In the genomic region with DNA sequence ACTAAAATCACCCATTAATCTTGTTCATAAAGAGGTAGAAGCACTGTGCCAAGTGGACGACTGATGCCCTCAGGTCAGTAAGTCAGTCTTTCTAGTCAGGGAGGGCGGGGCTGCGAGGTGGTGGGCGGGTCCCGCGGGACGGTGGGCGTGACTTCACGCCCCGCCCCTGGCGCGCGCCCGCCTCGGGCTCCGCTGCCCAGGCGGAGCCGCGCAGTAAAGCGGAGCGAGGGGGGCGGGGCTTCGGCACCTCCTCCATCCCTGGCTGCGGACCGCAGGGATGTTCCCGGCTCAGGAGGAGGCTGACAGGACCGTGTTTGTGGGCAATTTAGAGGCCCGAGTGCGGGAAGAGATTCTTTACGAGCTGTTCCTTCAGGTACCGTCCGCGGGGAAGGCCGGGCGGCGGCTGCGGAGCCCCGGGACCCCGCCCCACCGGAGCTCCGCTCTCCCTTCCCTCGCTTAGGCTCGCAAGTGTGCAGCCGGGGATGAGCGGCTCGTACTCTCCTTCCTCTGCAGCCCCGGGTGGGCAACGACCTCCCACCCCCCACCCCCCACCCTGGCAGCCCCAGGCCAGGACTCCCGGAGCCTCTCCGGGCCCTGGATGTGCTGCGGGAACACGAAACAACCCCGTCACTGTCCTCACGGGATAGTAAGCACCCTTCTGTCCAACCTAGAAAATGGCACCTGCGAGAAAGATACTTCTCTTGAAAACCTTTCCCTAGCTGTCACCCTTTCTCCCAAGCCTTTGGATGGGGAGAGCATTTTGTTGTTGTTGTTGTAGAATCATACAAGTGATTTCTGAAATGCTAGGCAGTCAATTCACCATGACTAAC, we compare ENCODE assay signal across 8 mouse cellular contexts. TPM values are rescaled to one million over a fixed set of nuclear protein-coding genes. Genes with fewer than 3 reads are reported as not detected.
DNase-seq lines count a peak whose midpoint lies in the region; ATAC-seq and TF ChIP-seq lines count a peak whose summit lies in the region.

Gene Rbm11 (plus strand): TSS at position 174 of the 830 bp plus-strand sequence.

- no peak within 1 kb of the TSS for H3K27ac ChIP-seq in MEL (ENCODE audit: control insufficient read depth, low read depth, low read length)
- H3K27ac ChIP-seq in lung, embryonic 14.5 days (ENCODE audit: low read depth): no peak within 1 kb of the TSS

- H3K79me2 ChIP-seq in MEL (ENCODE audit: control insufficient read depth, insufficient read depth, low read length, poor library complexity): no peaks in the 10 kb centered on the region

- H3K4me1 ChIP-seq in MEL (ENCODE audit: control insufficient read depth in 1 of 2, insufficient read depth in 2 of 2, low read length in 2 of 2): no peaks in the 10 kb centered on the region
- H3K4me1 ChIP-seq in lung, embryonic 14.5 days (ENCODE audit: insufficient read depth): no peaks in the 10 kb centered on the region

- H3K4me3 ChIP-seq in MEL (ENCODE audit: control insufficient read depth in 1 of 2, insufficient read depth in 1 of 2, low read depth in 2 of 2, low read length in 2 of 2): peak within 1 kb of the TSS; percentile 65 to 85
- peak within 1 kb of the TSS; percentile 67 for H3K4me3 ChIP-seq in lung, embryonic 14.5 days (ENCODE audit: low read depth, low read length)

- WGBS in lung, embryonic 14.5 days: under 1% methylated on average over 55 of the region's 55 CpGs

- H3K9ac ChIP-seq in MEL (ENCODE audit: control insufficient read depth, low read depth, low read length, poor library complexity, severe bottlenecking): peak within 1 kb of the TSS; percentile 43
- H3K9ac ChIP-seq in lung, embryonic 14.5 days: peak within 1 kb of the TSS; percentile 43

- no peak for TF ChIP-seq POLR2A in MEL (IDR thresholded peaks at IDR 0.05; ENCODE audit: control insufficient read depth in 1 of 2, insufficient read depth in 1 of 2, low read depth in 1 of 2, low read length in 2 of 2, poor library complexity in 1 of 2)

- TF ChIP-seq RAD21 in MEL (IDR thresholded peaks at IDR 0.05; ENCODE audit: low read depth, low read length): no peak

- peak; percentile 74 for DNase-seq in MEL (ENCODE audit: low read depth, low spot score)
- DNase-seq in cerebellum, adult 9-10 months: peak; percentile 77
- peak; percentile 73 for DNase-seq in forelimb bud, embryonic 11.5 days (ENCODE audit: low read depth, low spot score)
- peak; percentile 79 for DNase-seq in heart, postnatal 4 days
- peak; percentile 63 to 69 for DNase-seq in layer of hippocampus, adult 8-10 months (ENCODE audit: low spot score in 2 of 2)
- peak; percentile 90 for DNase-seq in lung, embryonic 14.5 days
- peak; percentile 86 for DNase-seq in testis, postnatal 14 days (ENCODE audit: low spot score)

- peaks cover 0 to 2% of the 10 kb centered on the region in 2 experiments; a peak in 1 of 4 replicates for H3K36me3 ChIP-seq in MEL (ENCODE audit: control insufficient read depth in 1 of 2, insufficient read depth in 2 of 2, low read length in 2 of 2)
- no peaks in the 10 kb centered on the region for H3K36me3 ChIP-seq in lung, embryonic 14.5 days (ENCODE audit: insufficient read depth)

- H3K9me3 ChIP-seq in MEL (replicated peaks; ENCODE audit: insufficient read depth, low read length): no peaks in the 10 kb centered on the region
- no peaks in the 10 kb centered on the region for H3K9me3 ChIP-seq in lung, embryonic 14.5 days (ENCODE audit: low read depth, low read length)

- TF ChIP-seq EP300 in MEL (IDR thresholded peaks at IDR 0.05; ENCODE audit: low read depth in 1 of 2, low read length in 2 of 2): no peak

- TF ChIP-seq CTCF in MEL (IDR thresholded peaks at IDR 0.05 in 2 of 3, conservative IDR thresholded peaks at IDR 0.05 in 1 of 3; ENCODE audit: control insufficient read depth in 1 of 3, insufficient read depth in 1 of 3, low read depth in 2 of 3, low read length in 3 of 3, poor library complexity in 1 of 3, severe bottlenecking in 1 of 3): no peak
- TF ChIP-seq CTCF in lung, embryonic 14.5 days (IDR thresholded peaks at IDR 0.05; ENCODE audit: low read depth): no peak

- peaks cover 1 to 2% of the 10 kb centered on the region in 2 experiments for H3K27me3 ChIP-seq in MEL (ENCODE audit: control insufficient read depth in 1 of 2, insufficient read depth in 2 of 2, low read length in 2 of 2)
- H3K27me3 ChIP-seq in lung, embryonic 14.5 days (ENCODE audit: insufficient read depth, low read length): peaks cover 9% of the 10 kb centered on the region; the same call in 1 of the 2 replicates

- H3K4me2 ChIP-seq in lung, embryonic 14.5 days: peak within 1 kb of the TSS; percentile 87

- peak; percentile 98 for ATAC-seq in lung, embryonic 14.5 days (ENCODE audit: insufficient read depth)
- ATAC-seq in neutrophil, adult 5-6 weeks (ENCODE audit: extremely low read depth, insufficient number of reproducible peaks, low FRiP score, poor library complexity, severe bottlenecking): peak; percentile 79

TF ChIP-seq in MEL, 35 proteins besides CTCF, POLR2A, EP300 and RAD21:
- no peak for TF ChIP-seq MYB (IDR thresholded peaks at IDR 0.05; ENCODE audit: low read depth, low read length)
- no peak for TF ChIP-seq ZKSCAN1 (IDR thresholded peaks at IDR 0.05; ENCODE audit: low read depth, low read length)
- peak; percentile 42; the same call in 1 of the 2 replicates for TF ChIP-seq NRF1 (IDR thresholded peaks at IDR 0.05; ENCODE audit: insufficient read depth, low read depth, low read length, poor library complexity, severe bottlenecking)

RNA-seq across cellular contexts. Expression of gene Rbm11, which starts in this region (rescaled TPM):
- total RNA-seq in MEL (2012; rRNA removed): not detected in 2 replicates
- under 1 TPM in 1 of 2 experiments, not detected in 1; 0.15 TPM for polyA plus RNA-seq in MEL (2012; ENCODE audit: insufficient read depth in 1 of 2, insufficient read length in 2 of 2, low read depth in 1 of 2, low replicate concordance in 2 of 2, missing spikeins in 1 of 2)
- under 1 TPM in 1 of 2 experiments, not detected in 1; 0.17 TPM for total RNA-seq in heart, postnatal 4 days (2021)
- total RNA-seq in layer of hippocampus, adult 8-10 months (2022): 1 to 10 TPM; 5.1 to 9.0 (median 6.7) TPM
- polyA plus RNA-seq in lung, embryonic 14.5 days (2014; fragmentation: Nextera tagmentation; extraction: Ambion mirVana): 0.42 and 0.45 TPM in 2 replicates
- total RNA-seq in neutrophil, adult 5-6 weeks (2017): 0.23 and 0.86 TPM in 2 replicates

Comparison
In these comparisons a context has a peak if more than half of its experiments do, and no peak if none do; other contexts are left out.
1. Peak in DNase-seq, H3K4me3 ChIP-seq and H3K9ac ChIP-seq in MEL; RNA of the gene not detected or under 1 TPM.
2. Peak in DNase-seq in heart, postnatal 4 days; RNA of the gene not detected or under 1 TPM.
3. Peak in DNase-seq, ATAC-seq, H3K4me3 ChIP-seq, H3K9ac ChIP-seq and H3K4me2 ChIP-seq in lung, embryonic 14.5 days; RNA of the gene not detected or under 1 TPM.
4. Peak in ATAC-seq in neutrophil, adult 5-6 weeks; RNA of the gene not detected or under 1 TPM.